Mouse (Mus musculus): ENCODE data around the gene F11r. TPM values are rescaled to one million over a fixed set of nuclear protein-coding genes. Genes with fewer than 3 reads are reported as not detected.

The F11r gene
- polyA plus RNA-seq, 1 experiment from 2014 or later, result 70.6 TPM

GRCm38 (mm10) chr1:171439072-171439471, 1.7 kb downstream of the F11r start:
- H3K9me3 ChIP-seq, result no peaks in the 10 kb centered on the region
- no peak overlapping the region for H3K27ac ChIP-seq
- WGBS, result 20% methylated on average over 8 of the region's 8 CpGs
- no peak for ATAC-seq (ENCODE audit: insufficient number of reproducible peaks, low FRiP score, low TSS enrichment, low read depth)
- H3K36me3 ChIP-seq, result no peaks in the 10 kb centered on the region
- peaks cover 19% of the 10 kb centered on the region; the same call in 1 of the 2 replicates for H3K27me3 ChIP-seq
- H3K4me2 ChIP-seq, result peak overlapping the region; percentile 73; the same call in 1 of the 2 replicates
- no peak overlapping the region for H3K9ac ChIP-seq
- H3K4me3 ChIP-seq, result peak overlapping the region; percentile 51
- peaks cover 20% of the 10 kb centered on the region for H3K4me1 ChIP-seq

- Histone ChIP-seq H3K27ac (no peak overlapping the region), H3K4me1 (peaks cover 20% of the 10 kb centered on the region), H3K4me3 (no peak overlapping the region), H3K36me3 (no peaks in the 10 kb centered on the region), H3K9me3 (no peaks in the 10 kb centered on the region), H3K4me2 (0 out of 2 replicates have a peak overlapping the region, but pooled peaks have one; percentile 73), H3K27me3 (peaks cover 19% of the 10 kb centered on the region; the same call in 1 of the 2 replicates), H3K9ac (no peak overlapping the region)
- no peak for ATAC-seq (ENCODE audit: insufficient number of reproducible peaks, low FRiP score, low TSS enrichment, low read depth)
- WGBS, result 22% methylated on average over 9 of the region's 9 CpGs
Observed at GRCm38 (mm10) chr1:171440025-171440725, 2.8 kb downstream of the F11r start.

- H3K4me1 ChIP-seq, result peaks cover 20% of the 10 kb centered on the region
- 46% methylated on average over 7 of the region's 7 CpGs for WGBS
- H3K4me2 ChIP-seq, result no peak overlapping the region
- H3K36me3 ChIP-seq, result no peaks in the 10 kb centered on the region
- H3K9ac ChIP-seq, result no peak overlapping the region
- no peaks in the 10 kb centered on the region for H3K9me3 ChIP-seq
- H3K4me3 ChIP-seq, result no peak overlapping the region
- H3K27me3 ChIP-seq, result peaks cover 13% of the 10 kb centered on the region; the same call in 1 of the 2 replicates
- peak overlapping the region; percentile 43 for H3K27ac ChIP-seq
- no peak for ATAC-seq (ENCODE audit: insufficient number of reproducible peaks, low FRiP score, low TSS enrichment, low read depth)
Observed at GRCm38 (mm10) chr1:171441466-171442412, 4.4 kb downstream of the F11r start.

GRCm38 (mm10) chr1:171442413-171442760, 5.1 kb downstream of the F11r start:
- WGBS, result 73% methylated on average over 8 of the region's 8 CpGs
- Histone ChIP-seq H3K36me3 (no peaks in the 10 kb centered on the region), H3K9me3 (no peaks in the 10 kb centered on the region), H3K4me3 (no peak overlapping the region), H3K4me1 (peaks cover 20% of the 10 kb centered on the region), H3K27ac (peak overlapping the region; percentile 43; the same call in 1 of the 2 replicates), H3K4me2 (no peak overlapping the region), H3K27me3 (peaks cover 7% of the 10 kb centered on the region; the same call in 1 of the 2 replicates), H3K9ac (no peak overlapping the region)
- no peak for ATAC-seq (ENCODE audit: insufficient number of reproducible peaks, low FRiP score, low TSS enrichment, low read depth)

- H3K4me1 ChIP-seq, result peaks cover 10% of the 10 kb centered on the region
- 89% methylated on average over 5 of the region's 5 CpGs for WGBS
- no peak overlapping the region for H3K9ac ChIP-seq
- no peaks in the 10 kb centered on the region for H3K36me3 ChIP-seq
- no peak for ATAC-seq (ENCODE audit: insufficient number of reproducible peaks, low FRiP score, low TSS enrichment, low read depth)
- no peaks in the 10 kb centered on the region for H3K9me3 ChIP-seq
- no peaks in the 10 kb centered on the region for H3K27me3 ChIP-seq
- no peak overlapping the region for H3K27ac ChIP-seq
- H3K4me2 ChIP-seq, result no peak overlapping the region
- H3K4me3 ChIP-seq, result no peak overlapping the region
Observed at GRCm38 (mm10) chr1:171445050-171445449, 7.7 kb downstream of the F11r start.

- no peak for ATAC-seq (ENCODE audit: insufficient number of reproducible peaks, low FRiP score, low TSS enrichment, low read depth)
- Histone ChIP-seq H3K4me1 (no peaks in the 10 kb centered on the region; the same call in 1 of the 2 replicates), H3K36me3 (no peaks in the 10 kb centered on the region), H3K27ac (no peak overlapping the region), H3K27me3 (no peaks in the 10 kb centered on the region), H3K9ac (no peak overlapping the region), H3K9me3 (no peaks in the 10 kb centered on the region), H3K4me3 (no peak overlapping the region), H3K4me2 (no peak overlapping the region)
- 49% methylated on average over 7 of the region's 7 CpGs for WGBS
Observed at GRCm38 (mm10) chr1:171446854-171447253, 9.5 kb downstream of the F11r start.

- H3K4me2 ChIP-seq, result no peak overlapping the region
- WGBS, result 59% methylated on average over 10 of the region's 10 CpGs
Observed at GRCm38 (mm10) chr1:171447692-171448091, 10.4 kb downstream of the F11r start.

GRCm38 (mm10) chr1:171450062-171450461, 12.7 kb downstream of the F11r start:
- no peak overlapping the region for H3K4me3 ChIP-seq
- no peaks in the 10 kb centered on the region for H3K36me3 ChIP-seq
- H3K4me2 ChIP-seq, result no peak overlapping the region
- H3K27me3 ChIP-seq, result no peaks in the 10 kb centered on the region
- H3K4me1 ChIP-seq, result no peaks in the 10 kb centered on the region
- H3K9me3 ChIP-seq, result no peaks in the 10 kb centered on the region
- no peak for ATAC-seq (ENCODE audit: insufficient number of reproducible peaks, low FRiP score, low TSS enrichment, low read depth)
- WGBS, result 81% methylated on average over 11 of the region's 11 CpGs
- no peak overlapping the region for H3K9ac ChIP-seq
- H3K27ac ChIP-seq, result no peak overlapping the region

More at GRCm38 (mm10) chr1:171447692-171448091, 10.4 kb downstream of the F11r start:
- Histone ChIP-seq H3K27ac (no peak overlapping the region), H3K36me3 (no peaks in the 10 kb centered on the region), H3K9ac (no peak overlapping the region), H3K9me3 (no peaks in the 10 kb centered on the region), H3K27me3 (no peaks in the 10 kb centered on the region), H3K4me3 (no peak overlapping the region), H3K4me1 (no peaks in the 10 kb centered on the region)
- ATAC-seq (ENCODE audit: insufficient number of reproducible peaks, low FRiP score, low TSS enrichment, low read depth), result no peak

- Histone ChIP-seq H3K9ac (no peak overlapping the region), H3K27ac (no peak overlapping the region), H3K27me3 (no peaks in the 10 kb centered on the region), H3K36me3 (no peaks in the 10 kb centered on the region), H3K4me1 (no peaks in the 10 kb centered on the region), H3K4me2 (no peak overlapping the region), H3K9me3 (no peaks in the 10 kb centered on the region), H3K4me3 (no peak overlapping the region)
- 73% methylated on average over 10 of the region's 10 CpGs for WGBS
- ATAC-seq (ENCODE audit: insufficient number of reproducible peaks, low FRiP score, low TSS enrichment, low read depth), result no peak
Observed at GRCm38 (mm10) chr1:171451001-171451400, 13.7 kb downstream of the F11r start.

- Histone ChIP-seq H3K4me3 (no peak overlapping the region), H3K27me3 (no peaks in the 10 kb centered on the region), H3K4me2 (no peak overlapping the region), H3K9me3 (no peaks in the 10 kb centered on the region), H3K27ac (no peak overlapping the region), H3K36me3 (no peaks in the 10 kb centered on the region), H3K4me1 (no peaks in the 10 kb centered on the region), H3K9ac (no peak overlapping the region)
- 61% methylated on average over 5 of the region's 5 CpGs for WGBS
- ATAC-seq (ENCODE audit: insufficient number of reproducible peaks, low FRiP score, low TSS enrichment, low read depth), result no peak
Observed at GRCm38 (mm10) chr1:171452522-171452921, 15.2 kb downstream of the F11r start.

GRCm38 (mm10) chr1:171452923-171453322, 15.6 kb downstream of the F11r start:
- Histone ChIP-seq H3K9me3 (no peaks in the 10 kb centered on the region), H3K36me3 (no peaks in the 10 kb centered on the region), H3K27ac (no peak overlapping the region), H3K4me3 (no peak overlapping the region), H3K9ac (no peak overlapping the region), H3K27me3 (no peaks in the 10 kb centered on the region), H3K4me2 (no peak overlapping the region), H3K4me1 (no peaks in the 10 kb centered on the region)
- 74% methylated on average over 5 of the region's 5 CpGs for WGBS
- ATAC-seq (ENCODE audit: insufficient number of reproducible peaks, low FRiP score, low TSS enrichment, low read depth), result no peak

- Histone ChIP-seq H3K9me3 (no peaks in the 10 kb centered on the region), H3K4me3 (no peak overlapping the region), H3K27me3 (no peaks in the 10 kb centered on the region), H3K4me2 (no peak overlapping the region), H3K4me1 (no peaks in the 10 kb centered on the region), H3K9ac (no peak overlapping the region), H3K27ac (no peak overlapping the region), H3K36me3 (no peaks in the 10 kb centered on the region)
- ATAC-seq (ENCODE audit: insufficient number of reproducible peaks, low FRiP score, low TSS enrichment, low read depth), result no peak
- 79% methylated on average over 6 of the region's 6 CpGs for WGBS
Observed at GRCm38 (mm10) chr1:171454926-171455325, 17.6 kb downstream of the F11r start.
